Mouse (Mus musculus): ENCODE measurements at regions not wholly inside any gene's neighbourhood (a gene's known extent, or its start where the extent isn't known, plus 50 kb on each side); places are given as distances from the start of the nearest gene placed in this dataset.
A peak's percentile ranks its signal among the peaks of the same experiment; 100 is the strongest.

DNA sequence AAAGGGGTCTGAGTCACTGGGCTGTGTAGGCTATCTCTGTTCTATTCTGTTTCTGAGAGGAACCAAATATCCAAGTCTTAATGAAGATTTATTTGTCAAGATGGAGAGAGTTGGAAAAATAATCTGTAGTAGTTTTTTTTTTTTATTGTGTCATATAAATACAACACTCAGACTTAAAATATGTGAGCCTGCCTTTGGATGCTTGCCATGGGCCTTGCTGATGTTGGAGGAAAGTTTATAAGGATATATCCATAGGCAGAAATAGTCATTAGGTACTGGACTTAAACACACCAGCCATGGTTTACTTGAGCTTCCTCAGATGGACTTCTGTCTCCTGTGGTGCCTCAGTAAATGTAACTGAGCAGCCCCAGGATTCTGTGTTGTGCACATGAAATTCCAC lies 635.8 kb upstream of the Adgrl2 start:
- DNase-seq (ENCODE audit: low read depth, low spot score) = no peak

- DNase-seq (ENCODE audit: low read depth, low spot score) = no peak
These were observed 635.1 kb upstream of the Adgrl2 start for GRCm38 (mm10) chr3:149625497-149625896.

DNA sequence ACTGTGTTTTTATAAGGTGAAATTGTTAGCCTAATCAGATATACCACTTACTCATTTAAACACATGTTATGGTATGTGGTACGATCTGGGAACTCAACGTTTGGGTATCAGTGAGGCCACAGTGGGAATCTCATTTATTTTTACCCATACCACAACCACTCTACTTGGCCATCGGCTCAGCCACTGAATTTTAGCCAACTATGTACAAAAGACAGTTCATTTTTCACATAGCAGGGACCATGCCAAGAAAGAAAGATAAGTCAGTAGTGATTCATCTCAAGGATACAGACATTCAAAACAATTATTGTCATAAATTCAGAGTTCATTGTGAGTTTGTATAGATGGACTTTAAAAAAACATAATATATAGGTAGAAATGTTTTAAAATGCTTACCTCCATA lies 634.7 kb upstream of the Adgrl2 start:
- DNase-seq (ENCODE audit: low read depth, low spot score) = no peak

DNA sequence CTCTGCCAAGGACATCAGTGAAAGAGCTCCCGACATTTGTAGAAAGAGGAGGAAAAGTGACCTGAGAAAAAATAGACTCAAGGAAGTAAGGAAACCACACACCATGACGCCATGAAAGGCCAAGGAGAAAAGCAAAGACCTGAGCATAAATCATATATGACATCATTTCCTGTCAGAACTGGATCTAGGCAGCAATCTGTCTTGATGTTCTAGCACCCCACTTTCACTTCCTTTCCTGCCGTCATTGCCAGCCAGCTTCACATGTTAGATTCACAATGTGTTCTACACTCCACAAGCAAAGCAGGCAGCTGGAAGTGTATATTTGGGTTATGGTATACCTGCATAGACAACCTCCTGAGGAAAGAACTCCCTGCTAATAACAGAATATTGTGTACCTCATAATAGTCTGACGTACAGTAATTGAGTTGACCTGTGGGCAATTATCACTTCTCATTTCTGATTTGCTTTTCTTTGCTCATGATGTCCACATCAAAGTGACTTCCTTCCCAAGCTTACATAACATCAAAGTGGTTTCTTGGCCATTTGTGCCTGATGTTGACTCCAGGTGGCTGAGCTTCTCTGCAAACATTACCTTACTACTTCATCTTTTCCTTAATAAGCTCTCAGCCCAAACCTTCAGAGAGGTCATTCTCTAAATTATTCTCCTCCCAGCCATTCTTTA lies 633.6 kb upstream of the Adgrl2 start:
- no peak for DNase-seq (ENCODE audit: low read depth, low spot score)

DNA sequence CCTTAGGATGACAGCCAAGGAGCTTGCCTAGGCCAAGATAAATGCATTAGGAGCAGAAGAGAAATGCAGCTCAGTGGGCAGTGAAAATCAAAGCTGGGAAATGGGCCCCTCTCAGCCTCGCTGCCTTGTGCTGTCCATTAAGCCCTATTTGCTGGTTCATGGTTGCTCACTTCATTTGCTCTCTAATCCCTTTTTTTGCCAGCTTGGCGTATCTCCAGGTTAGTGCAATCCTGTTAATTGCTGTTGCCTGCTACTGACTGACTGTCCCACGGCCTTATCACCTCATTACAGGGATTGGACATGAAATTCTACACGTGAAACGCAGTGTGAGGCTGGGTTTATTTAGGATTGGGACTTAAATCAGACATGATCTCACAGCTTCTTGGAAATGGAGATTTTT lies 613.5 kb upstream of the Adgrl2 start:
- DNase-seq (ENCODE audit: low read depth, low spot score) = peak; percentile 36

- no peak for DNase-seq (ENCODE audit: low read depth, low spot score)
These were observed 610.9 kb upstream of the Adgrl2 start for GRCm38 (mm10) chr3:149601276-149601675.

- DNase-seq (ENCODE audit: low read depth, low spot score) = no peak
These were observed 604.1 kb upstream of the Adgrl2 start for GRCm38 (mm10) chr3:149594470-149594869.

DNA sequence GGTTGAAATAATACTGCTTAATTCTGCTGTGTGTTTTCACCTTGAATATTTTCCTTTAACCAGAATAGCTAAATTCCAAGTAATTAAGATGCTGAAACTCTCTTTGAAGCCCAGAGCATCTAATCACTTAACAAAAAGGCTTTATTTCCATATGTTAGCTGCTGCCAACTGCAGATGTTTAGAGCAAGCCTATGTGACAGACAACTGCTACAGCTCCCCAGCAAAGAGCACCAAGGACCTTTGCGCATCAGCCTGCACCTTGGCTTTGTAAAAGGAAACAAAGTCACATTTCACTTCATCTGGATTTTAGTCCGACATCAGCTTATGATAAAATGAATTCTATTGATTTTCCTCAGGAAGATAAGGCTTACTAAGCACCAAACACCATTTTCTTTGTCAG lies 595.4 kb upstream of the Adgrl2 start:
- no peak for DNase-seq (ENCODE audit: low read depth, low spot score)

DNA sequence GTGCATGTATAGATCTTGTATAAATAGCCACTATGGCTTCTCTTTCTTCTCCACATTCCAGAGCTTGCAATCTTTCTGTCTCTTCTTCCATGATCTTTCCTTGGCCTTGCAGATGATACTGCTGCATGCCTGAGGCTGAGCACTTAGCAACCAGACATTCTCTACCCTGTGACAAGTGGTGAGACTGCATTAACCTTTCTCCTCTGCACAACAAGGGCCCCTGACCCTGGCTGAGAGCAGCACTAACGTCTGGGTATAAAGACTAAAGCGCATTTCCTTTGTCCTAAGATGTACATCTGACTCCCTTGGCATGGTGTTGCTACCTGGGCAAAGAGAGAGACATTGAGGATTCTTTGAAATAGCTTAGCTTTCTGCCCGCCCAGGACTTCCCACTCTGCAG lies 590.8 kb upstream of the Adgrl2 start:
- DNase-seq (ENCODE audit: low read depth, low spot score) = no peak

GRCm38 (mm10) chr3:149575678-149576077 lies 585.3 kb upstream of the Adgrl2 start:
- no peak for DNase-seq (ENCODE audit: low read depth, low spot score)

- no peak for DNase-seq (ENCODE audit: low read depth, low spot score)
These were observed 576.5 kb upstream of the Adgrl2 start for GRCm38 (mm10) chr3:149566853-149567252.

DNA sequence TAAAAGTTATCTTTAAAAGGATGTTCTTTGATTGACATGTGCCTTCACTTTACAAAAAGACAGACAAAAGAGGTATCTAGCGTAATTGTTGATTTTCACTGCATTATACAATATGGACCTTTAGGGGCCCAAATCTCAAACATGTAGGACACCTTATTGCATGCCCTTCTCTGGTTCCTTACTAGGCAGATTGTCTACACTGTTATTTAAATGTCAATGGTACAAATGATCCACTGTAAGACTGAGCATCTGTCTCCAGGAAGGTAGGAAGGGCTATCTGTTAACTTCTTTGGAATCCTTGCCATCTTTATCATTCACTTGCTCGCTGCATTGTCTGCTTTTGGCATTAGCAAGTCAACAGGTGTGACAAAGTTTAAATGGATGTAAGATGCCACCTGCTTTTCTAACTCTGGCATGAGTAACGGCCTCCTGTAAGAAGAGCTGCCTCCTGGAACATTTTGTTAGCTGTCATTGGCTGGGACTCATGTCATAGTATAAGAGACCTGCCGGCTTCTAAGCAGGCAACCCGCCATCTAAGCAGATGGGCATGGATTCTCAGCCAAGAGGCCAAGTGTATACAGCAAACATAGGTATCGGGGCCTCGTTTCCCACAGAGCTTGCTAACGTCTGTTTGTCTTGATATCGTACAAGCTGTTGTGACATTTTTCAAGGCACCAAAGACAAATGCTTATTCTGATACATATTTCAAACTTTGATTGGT lies 560.0 kb upstream of the Adgrl2 start:
- no peak for DNase-seq (ENCODE audit: low read depth, low spot score)

- no peak for DNase-seq (ENCODE audit: low read depth, low spot score)
These were observed 556.7 kb upstream of the Adgrl2 start for GRCm38 (mm10) chr3:149547045-149547444.

DNA sequence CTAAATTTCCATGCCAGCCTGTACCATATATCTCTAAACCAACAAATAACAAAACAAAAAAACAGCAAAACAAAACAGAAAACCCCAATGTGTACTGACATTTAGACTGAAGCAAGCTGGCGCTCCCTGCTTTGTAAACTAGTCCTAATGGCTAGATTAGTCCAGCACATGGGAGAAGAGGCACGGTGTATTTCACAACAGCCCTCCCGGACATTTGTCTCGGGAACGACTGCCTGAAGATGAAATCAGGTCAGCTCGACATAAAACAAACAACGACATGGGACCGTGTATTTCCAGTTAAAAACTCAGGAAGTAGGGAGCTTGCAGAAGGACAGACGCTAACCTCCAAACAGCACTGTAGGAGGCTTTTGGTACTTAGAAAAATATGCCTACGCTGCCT lies 555.9 kb upstream of the Adgrl2 start:
- no peak for DNase-seq (ENCODE audit: low read depth, low spot score)

DNA sequence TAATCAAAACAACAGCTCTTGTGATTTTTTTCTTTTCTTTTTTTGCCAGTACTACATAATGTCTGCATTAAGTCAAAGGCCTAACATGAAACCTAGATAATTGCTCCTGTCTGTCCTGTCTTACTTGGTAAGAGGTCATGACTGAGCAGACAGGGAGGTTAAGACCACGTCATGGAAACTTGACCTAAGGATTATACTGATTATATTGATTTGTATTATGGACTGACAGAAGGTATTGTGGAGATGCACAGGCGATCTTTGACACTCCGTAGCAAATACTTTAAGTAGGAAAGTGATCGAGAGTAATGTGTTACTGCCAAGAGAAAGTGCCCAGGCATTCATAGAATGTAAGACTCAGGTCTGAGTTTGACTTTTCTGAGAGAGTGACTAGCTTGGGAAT lies 543.8 kb upstream of the Adgrl2 start:
- no peak for DNase-seq (ENCODE audit: low read depth, low spot score)

DNA sequence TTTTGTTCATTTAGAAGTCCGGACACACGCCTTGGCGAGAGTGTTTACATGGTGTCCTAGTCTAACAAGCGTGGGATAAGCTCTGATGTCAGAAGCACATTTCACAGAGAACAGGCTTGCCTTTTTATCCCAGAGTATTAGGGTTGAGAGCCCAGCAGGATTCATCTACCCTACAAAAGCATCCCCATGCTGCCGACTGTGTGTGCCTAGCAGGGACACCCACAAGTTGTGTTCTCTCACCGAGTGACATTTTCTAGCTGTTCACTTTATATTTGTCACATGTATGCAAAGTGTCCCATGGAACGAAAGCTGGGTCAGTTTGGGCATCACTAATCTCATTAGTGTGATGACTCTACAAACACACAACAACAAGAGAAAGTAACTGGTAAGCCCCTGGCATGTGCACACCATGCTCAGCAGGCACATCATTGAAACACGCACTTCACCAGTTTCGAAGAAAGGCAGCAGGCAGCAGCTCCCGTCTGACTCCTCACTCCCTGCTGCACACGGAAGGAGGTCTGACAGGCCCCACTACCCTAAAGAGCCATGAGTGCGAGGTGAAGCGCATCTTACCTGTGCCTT lies 539.8 kb upstream of the Adgrl2 start:
- DNase-seq (ENCODE audit: low read depth, low spot score) = no peak

- no peak for DNase-seq (ENCODE audit: low read depth, low spot score)
These were observed 536.2 kb upstream of the Adgrl2 start for GRCm38 (mm10) chr3:149526509-149526908.

- DNase-seq (ENCODE audit: low read depth, low spot score) = no peak
These were observed 529.2 kb upstream of the Adgrl2 start for GRCm38 (mm10) chr3:149519575-149519929.

GRCm38 (mm10) chr3:149518928-149519574 lies 528.7 kb upstream of the Adgrl2 start:
- peak; percentile 28 for DNase-seq (ENCODE audit: low read depth, low spot score)

GRCm38 (mm10) chr3:149517537-149517936 lies 527.2 kb upstream of the Adgrl2 start:
- no peak for DNase-seq (ENCODE audit: low read depth, low spot score)

DNA sequence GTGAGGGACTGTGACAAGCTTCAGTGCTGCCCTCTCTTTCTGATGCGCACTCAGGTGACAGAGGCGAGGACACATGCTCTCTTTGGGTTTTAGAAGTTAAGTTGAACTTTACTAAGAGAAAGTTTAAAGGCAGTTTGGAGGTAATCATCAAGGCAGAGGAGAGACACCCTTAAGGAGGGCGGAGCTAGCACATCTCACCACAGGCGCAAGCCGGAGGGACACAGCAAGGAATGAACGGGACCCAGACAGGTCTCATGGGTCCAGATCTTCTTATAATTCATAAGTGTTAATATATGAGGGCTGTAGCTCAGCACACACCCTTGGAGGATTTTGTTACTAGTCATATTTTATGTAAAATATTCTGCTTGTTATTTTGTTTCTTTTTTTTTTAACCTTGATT lies 518.8 kb upstream of the Adgrl2 start:
- no peak for DNase-seq (ENCODE audit: low read depth, low spot score)

GRCm38 (mm10) chr3:149508671-149509070 lies 518.3 kb upstream of the Adgrl2 start:
- DNase-seq (ENCODE audit: low read depth, low spot score) = no peak

- DNase-seq (ENCODE audit: low read depth, low spot score) = no peak
These were observed 515.3 kb upstream of the Adgrl2 start for GRCm38 (mm10) chr3:149505692-149506091.

Data from retina, postnatal 7 days (tissue).